Mouse (Mus musculus) embryonic facial prominence, embryonic 15.5 days (tissue): ENCODE measurements at regions not wholly inside any gene's neighbourhood (a gene's known extent, or its start where the extent isn't known, plus 50 kb on each side); places are given as distances from the start of the nearest gene placed in this dataset.

Source experiments
- ATAC-seq: fragments of 200-750 bp; cut with Nextera tagmentation; 2 replicates; pipeline ENCODE4 v1.8.0; 2017; ENCODE audit warnings: low read depth, moderate TSS enrichment; ENCODE audit not compliant: insufficient number of reproducible peaks, low FRiP score, low TSS enrichment
- H3K27ac ChIP-seq: fragments of 300-500 bp; sonication (generic); replicated peaks from 2 replicates; pipeline ENCODE4 v1.5.1; 2015; ENCODE audit warnings: mild to moderate bottlenecking, inconsistent platforms
- H3K27me3 ChIP-seq: fragments of 300-500 bp; sonication (generic); 2 replicates; pipeline ENCODE4 v1.6.1; 2015; ENCODE audit warnings: inconsistent platforms
- H3K36me3 ChIP-seq: fragments of 300-500 bp; sonication (generic); 2 replicates; pipeline ENCODE4 v1.6.1; 2015; ENCODE audit warnings: mild to moderate bottlenecking, inconsistent platforms
- H3K4me1 ChIP-seq: fragments of 300-500 bp; sonication (generic); 2 replicates; pipeline ENCODE4 v1.6.1; 2015; ENCODE audit warnings: inconsistent platforms
- H3K4me2 ChIP-seq: fragments of 300-500 bp; sonication (generic); replicated peaks from 2 replicates; pipeline ENCODE4 v1.6.1; 2015; ENCODE audit warnings: mild to moderate bottlenecking, inconsistent platforms
- H3K4me3 ChIP-seq: fragments of 300-500 bp; sonication (generic); replicated peaks from 2 replicates; pipeline ENCODE4 v1.5.1; 2015; ENCODE audit warnings: mild to moderate bottlenecking, inconsistent platforms
- H3K9ac ChIP-seq: fragments of 300-500 bp; sonication (generic); 2 replicates; pipeline ENCODE4 v1.6.1; 2015; ENCODE audit warnings: inconsistent platforms
- H3K9me3 ChIP-seq: fragments of 300-500 bp; sonication (generic); replicated peaks from 2 replicates; pipeline ENCODE4 v1.6.1; 2016; ENCODE audit warnings: inconsistent platforms
- WGBS: fragments of 180-500 bp; shearing (Covaris S2); methylation state at CpG from one replicate; pipeline ENCODE4 v1.1.7; 2015; 5-methylcytosine and 5-hydroxymethylcytosine counted together

DNA sequence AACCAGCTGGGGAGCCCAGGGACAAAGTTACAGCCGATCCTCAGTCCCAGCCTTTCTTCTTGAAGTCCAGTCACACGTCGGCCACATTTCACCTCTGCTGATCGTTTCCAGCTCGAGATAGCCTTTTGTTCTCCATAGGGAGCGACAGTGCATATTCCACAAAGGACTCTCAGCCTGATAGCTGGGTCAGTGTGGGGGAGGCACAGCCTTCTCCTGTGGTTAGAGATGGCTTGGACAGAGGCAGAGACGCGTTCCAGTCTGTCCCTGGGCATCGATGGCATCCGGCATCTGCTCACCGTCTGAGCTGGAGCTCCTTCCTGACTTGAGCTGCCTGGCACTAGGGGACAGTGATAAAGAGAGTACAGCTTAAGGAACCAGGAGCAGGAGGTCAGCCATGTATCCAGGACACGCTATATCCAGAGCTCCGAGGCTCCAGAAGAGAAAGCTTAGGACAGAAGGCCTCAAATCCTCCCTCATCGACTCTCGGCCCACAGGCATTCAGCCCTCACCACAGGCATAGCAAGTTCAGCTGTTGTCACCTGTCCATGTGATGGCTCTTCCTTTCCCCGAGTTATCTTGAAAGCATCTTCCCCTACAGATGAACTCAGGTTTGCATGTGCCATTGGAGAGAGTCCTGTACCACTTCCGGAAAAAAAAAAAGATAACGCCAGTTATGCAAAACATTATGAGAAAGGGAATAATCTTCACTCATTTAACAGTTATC lies 160.0 kb downstream of the Qrsl1 start:
- no peak overlapping the region for H3K27ac ChIP-seq
- H3K9me3 ChIP-seq, result no peaks in the 10 kb centered on the region
- no peak overlapping the region for H3K4me2 ChIP-seq
- no peaks in the 10 kb centered on the region for H3K27me3 ChIP-seq
- H3K4me1 ChIP-seq, result peaks cover 15% of the 10 kb centered on the region
- ATAC-seq, result no peak
- WGBS, result 67% methylated on average over 18 of the region's 18 CpGs
- H3K4me3 ChIP-seq, result no peak overlapping the region
- no peaks in the 10 kb centered on the region for H3K36me3 ChIP-seq
- no peak overlapping the region for H3K9ac ChIP-seq

DNA sequence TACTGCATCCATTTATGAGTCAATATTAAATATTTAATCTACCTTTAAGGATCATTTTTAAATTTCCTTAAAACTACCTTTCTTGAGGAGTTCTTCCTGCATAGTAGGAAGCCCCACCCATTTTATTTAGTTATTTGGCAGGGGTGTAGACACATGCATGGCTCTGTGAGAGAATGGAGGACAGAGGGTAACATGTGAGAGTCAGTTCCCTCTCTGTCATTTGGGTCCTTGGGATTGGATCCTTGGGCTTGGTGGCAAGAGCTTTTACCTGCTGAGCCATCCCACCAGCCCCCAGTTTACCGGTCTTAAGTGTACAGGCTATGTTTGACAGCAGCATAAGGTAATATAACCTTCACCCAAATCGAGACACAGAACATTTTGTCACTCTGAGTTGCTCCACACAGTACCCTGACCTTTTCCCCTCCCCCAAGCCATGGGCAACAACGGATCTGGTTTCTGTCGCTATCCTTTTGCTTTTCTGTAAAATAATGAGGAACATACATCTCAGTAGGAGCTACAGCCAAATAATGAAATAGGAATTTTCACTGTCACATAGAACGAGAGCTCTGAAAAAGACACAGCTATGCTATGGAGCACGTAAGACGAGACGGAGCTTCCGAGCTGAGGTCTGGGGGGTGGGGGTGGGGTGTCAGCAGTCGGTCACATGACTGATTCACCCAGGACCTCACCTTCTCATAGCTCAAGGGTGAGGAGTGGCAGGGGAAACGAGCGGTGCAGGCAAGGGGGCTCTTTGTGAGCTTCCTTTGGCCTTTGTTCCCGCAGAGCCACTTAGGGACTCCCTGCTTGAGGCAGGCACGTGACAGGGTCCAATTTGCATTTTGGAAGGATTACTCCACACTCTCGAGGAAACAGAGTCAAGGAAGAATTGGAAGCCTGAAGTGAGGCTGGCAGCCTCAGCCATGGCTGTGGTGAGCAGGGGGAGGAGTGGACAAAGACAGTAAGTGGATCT lies 159.2 kb downstream of the Qrsl1 start:
- peak overlapping the region; percentile 47 for H3K4me2 ChIP-seq
- peaks cover 15% of the 10 kb centered on the region for H3K4me1 ChIP-seq
- no peaks in the 10 kb centered on the region for H3K27me3 ChIP-seq
- no peaks in the 10 kb centered on the region for H3K9me3 ChIP-seq
- WGBS, result 5% methylated on average over 15 of the region's 15 CpGs
- H3K4me3 ChIP-seq, result peak overlapping the region; percentile 18
- peak overlapping the region; percentile 52 for H3K27ac ChIP-seq
- ATAC-seq, result peak; percentile 27; the same call in 1 of the 2 replicates
- H3K36me3 ChIP-seq, result no peaks in the 10 kb centered on the region
- H3K9ac ChIP-seq, result no peak overlapping the region

DNA sequence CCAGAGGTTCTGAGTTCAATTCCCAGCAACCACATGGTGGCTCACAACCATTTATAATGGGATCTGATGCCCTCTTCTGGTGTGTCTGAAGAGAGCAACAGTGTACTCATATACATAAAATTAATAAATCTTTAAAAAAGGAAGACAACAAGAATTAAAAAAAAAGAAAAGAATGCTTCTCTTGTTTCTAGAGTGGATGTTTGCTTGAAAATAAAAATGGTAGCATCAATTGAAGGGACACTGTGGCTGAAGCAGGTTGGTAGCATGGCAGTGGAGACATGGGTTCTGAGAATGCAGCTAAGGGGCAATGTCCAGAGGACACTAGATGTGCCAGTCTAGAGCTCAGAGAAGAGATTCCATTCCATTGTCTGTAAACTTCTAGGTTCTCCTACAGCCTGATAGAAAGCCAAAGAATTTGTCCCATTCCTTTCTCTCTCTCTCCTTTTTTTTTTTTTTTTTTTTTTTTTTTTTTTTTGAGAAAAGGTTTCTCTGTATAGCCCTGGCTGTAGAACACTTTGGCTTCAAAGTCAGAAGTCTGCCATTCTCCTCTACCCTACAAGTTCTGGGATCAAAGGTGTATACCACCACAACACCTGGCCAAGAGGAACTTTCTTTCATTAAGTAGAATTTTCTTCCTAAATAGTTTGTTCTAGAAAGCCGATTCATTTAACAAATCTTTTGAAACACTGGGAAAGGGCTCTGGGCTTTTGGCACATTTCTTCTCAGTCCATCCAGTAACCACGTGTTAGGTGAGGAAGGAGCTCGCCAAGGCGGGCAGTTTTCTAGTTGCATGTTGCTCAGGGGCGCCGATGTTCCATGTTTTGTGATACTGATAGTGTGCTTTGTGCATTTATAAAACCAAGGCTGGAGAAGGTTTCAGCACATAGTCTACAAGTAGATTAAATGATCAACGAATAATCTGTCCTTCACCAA lies 158.1 kb downstream of the Qrsl1 start:
- Histone ChIP-seq H3K9ac (no peak overlapping the region), H3K4me3 (no peak overlapping the region), H3K4me2 (peak overlapping the region; percentile 47; the same call in 1 of the 2 replicates), H3K27ac (no peak overlapping the region), H3K9me3 (no peaks in the 10 kb centered on the region), H3K27me3 (no peaks in the 10 kb centered on the region), H3K4me1 (peaks cover 15% of the 10 kb centered on the region), H3K36me3 (no peaks in the 10 kb centered on the region)
- WGBS, result 92% methylated on average over 7 of the region's 7 CpGs
- ATAC-seq, result no peak

DNA sequence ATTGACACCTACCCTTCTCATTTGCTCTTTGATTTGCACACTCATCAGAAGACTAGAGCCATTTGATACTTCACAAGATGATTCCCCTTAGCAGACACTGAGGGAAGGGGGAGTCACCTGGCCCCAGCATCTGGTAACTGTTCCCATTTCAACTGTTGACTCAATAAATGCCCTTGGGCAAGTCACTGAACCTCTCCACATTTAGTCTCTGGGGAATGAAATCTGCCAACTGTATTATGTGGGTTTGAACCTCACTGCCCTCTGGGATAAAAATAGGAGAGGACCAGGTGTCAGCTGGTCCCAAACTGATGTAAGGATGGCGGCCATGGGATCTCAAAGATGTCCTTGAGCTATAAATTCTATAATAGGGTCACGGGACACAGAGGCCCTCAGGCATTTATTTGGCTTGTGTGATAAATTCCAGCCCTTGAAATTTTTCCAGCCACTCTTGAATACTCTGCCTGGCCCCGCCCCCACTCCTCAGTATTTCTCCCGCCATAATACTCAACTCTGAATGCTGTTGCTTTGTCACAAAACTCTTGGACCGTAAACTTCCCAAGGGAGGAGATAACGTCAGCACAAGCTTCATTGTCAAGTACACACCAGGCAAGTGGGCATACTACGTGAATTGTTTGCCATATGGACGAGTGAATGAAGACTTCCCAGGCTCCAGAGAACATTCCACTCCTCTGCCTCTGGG lies 155.5 kb downstream of the Qrsl1 start:
- H3K4me2 ChIP-seq, result no peak overlapping the region
- ATAC-seq, result no peak
- WGBS, result 72% methylated on average over 8 of the region's 8 CpGs

DNA sequence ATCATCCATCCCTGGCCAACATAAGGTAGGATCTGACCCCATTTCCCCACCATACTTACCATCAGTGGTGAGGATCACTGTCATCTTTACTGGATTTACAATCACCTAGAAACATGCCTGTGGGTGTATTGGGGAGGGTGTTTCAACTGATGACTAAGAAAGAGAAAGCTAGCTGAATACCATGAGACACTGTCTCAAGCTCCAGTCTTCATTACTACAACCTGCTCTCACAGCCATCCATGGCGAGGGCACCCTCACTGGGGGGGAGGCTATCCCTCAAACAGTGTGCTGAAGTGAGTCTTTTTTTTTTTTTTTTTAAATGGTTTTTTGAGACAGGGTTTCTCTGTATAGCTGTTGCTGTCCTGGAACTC lies 154.9 kb downstream of the Qrsl1 start:
- H3K36me3 ChIP-seq, result no peaks in the 10 kb centered on the region
- WGBS, result 92% methylated on average over 1 of the region's 1 CpGs

More for the DNA sequence above, 155.5 kb downstream of the Qrsl1 start:
- Histone ChIP-seq H3K4me3 (no peak overlapping the region), H3K9me3 (no peaks in the 10 kb centered on the region), H3K27ac (no peak overlapping the region), H3K4me1 (peaks cover 9% of the 10 kb centered on the region), H3K36me3 (no peaks in the 10 kb centered on the region), H3K9ac (no peak overlapping the region), H3K27me3 (no peaks in the 10 kb centered on the region)

DNA sequence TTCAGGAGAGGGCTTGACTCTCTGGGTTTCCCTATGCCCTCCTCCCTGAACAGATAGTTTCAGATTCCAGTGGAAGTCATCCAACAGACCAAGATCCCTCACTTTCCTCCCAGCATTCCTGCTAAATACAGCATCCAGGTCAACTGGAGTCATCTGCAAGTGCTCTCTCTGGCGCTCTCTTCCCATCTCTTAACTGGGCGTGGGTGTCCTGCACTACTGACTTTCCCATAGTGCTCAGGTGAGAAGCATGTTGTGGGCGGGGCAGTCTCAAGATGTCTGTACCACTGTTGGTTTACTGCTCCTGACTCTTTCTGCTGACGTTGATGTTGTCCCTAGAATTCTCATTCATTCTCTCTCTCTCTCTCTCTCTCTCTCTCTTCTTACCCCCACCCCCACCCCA lies 154.0 kb downstream of the Qrsl1 start:
- 90% methylated on average over 4 of the region's 4 CpGs for WGBS
- ATAC-seq, result no peak
- Histone ChIP-seq H3K4me3 (no peak overlapping the region), H3K9ac (no peak overlapping the region), H3K27me3 (no peaks in the 10 kb centered on the region), H3K27ac (no peak overlapping the region), H3K4me1 (peaks cover 7% of the 10 kb centered on the region), H3K4me2 (no peak overlapping the region), H3K36me3 (no peaks in the 10 kb centered on the region), H3K9me3 (no peaks in the 10 kb centered on the region)

More for the DNA sequence above, 154.9 kb downstream of the Qrsl1 start:
- Histone ChIP-seq H3K27ac (no peak overlapping the region), H3K27me3 (no peaks in the 10 kb centered on the region), H3K9ac (no peak overlapping the region), H3K4me1 (peaks cover 9% of the 10 kb centered on the region), H3K4me2 (no peak overlapping the region), H3K4me3 (no peak overlapping the region), H3K9me3 (no peaks in the 10 kb centered on the region)
- no peak for ATAC-seq

DNA sequence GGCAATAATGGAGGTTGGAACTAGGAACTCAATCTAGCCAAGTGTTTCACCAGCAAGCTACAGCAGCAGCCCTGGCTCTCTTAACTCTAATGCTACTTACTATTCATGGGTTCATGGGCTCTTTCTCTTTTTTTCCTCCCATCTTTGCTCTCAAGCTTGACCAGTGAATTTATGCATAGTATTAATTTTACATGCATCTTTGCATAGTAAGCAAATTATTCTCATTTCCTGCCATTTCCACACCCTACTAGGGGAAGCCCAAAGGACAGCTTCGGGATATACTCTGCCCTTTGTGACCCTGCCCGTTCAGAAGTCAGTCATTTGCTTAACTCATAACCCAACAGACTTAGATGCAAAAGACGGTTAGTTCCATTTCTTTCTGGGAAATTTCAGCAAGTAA lies 153.2 kb downstream of the Qrsl1 start:
- H3K27me3 ChIP-seq, result no peaks in the 10 kb centered on the region
- no peak overlapping the region for H3K27ac ChIP-seq
- H3K4me2 ChIP-seq, result no peak overlapping the region
- H3K9ac ChIP-seq, result no peak overlapping the region
- 74% methylated on average over 3 of the region's 3 CpGs for WGBS
- no peaks in the 10 kb centered on the region for H3K9me3 ChIP-seq
- H3K4me3 ChIP-seq, result no peak overlapping the region
- 0 out of 2 replicates have a peak, but pooled peaks cover 3% of the 10 kb centered on the region for H3K4me1 ChIP-seq
- no peaks in the 10 kb centered on the region for H3K36me3 ChIP-seq
- no peak for ATAC-seq

DNA sequence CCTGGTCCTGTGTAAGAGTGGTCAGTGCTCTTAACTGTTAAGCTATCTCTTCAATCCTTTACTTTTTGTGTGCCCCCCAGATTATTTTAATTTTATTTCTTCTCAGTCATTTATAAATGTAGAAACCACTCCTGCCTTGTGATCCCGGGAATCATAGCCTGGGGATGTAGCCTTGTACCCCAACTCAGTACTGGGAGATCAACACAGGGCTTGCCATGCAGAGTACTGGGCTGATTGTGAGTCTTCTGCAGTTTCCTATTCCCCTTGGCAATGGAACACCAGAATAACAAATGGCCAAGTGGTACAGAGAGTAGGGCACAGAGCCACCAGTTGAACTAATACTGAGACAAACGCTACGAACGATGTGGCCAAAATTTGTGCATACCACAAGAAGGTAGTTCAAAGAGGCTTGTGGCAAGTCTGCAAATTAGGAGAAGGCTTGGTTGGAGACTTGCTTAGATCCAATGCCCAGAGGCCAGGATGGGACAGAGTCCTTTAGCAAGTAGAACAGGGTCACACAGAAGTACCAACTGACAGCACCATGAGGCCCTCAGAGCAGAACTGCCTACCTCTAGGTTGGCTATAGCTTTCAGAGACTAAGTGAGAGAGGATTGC lies 151.9 kb downstream of the Qrsl1 start:
- no peak for ATAC-seq
- no peak overlapping the region for H3K4me3 ChIP-seq
- no peaks in the 10 kb centered on the region for H3K36me3 ChIP-seq
- H3K27ac ChIP-seq, result no peak overlapping the region
- no peaks in the 10 kb centered on the region for H3K27me3 ChIP-seq
- no peaks in the 10 kb centered on the region for H3K9me3 ChIP-seq
- WGBS, result 87% methylated on average over 4 of the region's 4 CpGs
- 0 out of 2 replicates have a peak, but pooled peaks cover 3% of the 10 kb centered on the region for H3K4me1 ChIP-seq
- no peak overlapping the region for H3K9ac ChIP-seq
- H3K4me2 ChIP-seq, result no peak overlapping the region

DNA sequence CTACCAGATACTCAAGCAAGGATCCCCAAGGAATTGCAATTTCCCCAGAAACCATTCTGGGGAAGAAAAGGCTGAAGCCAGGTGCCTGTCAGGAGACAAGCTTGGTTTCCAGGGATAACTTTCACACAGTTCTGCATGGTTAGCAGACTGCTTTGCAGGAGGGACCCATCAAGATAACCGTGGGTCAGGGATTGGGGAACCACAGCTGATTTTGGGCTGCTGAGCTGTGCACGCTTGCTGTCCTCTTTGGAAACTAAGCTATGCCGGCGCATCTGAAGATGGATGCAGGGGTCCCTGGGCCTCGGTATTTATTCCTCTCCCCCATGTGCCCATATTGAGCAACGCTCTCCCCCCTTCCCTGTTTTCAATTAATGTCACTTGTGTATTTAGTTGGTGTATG lies 151.1 kb downstream of the Qrsl1 start:
- ATAC-seq, result no peak
- no peak overlapping the region for H3K27ac ChIP-seq
- H3K9me3 ChIP-seq, result no peaks in the 10 kb centered on the region
- 0 out of 2 replicates have a peak, but pooled peaks cover 3% of the 10 kb centered on the region for H3K4me1 ChIP-seq
- 57% methylated on average over 6 of the region's 6 CpGs for WGBS
- no peak overlapping the region for H3K4me3 ChIP-seq
- no peak overlapping the region for H3K4me2 ChIP-seq
- no peak overlapping the region for H3K9ac ChIP-seq
- no peaks in the 10 kb centered on the region for H3K27me3 ChIP-seq
- no peaks in the 10 kb centered on the region for H3K36me3 ChIP-seq

DNA sequence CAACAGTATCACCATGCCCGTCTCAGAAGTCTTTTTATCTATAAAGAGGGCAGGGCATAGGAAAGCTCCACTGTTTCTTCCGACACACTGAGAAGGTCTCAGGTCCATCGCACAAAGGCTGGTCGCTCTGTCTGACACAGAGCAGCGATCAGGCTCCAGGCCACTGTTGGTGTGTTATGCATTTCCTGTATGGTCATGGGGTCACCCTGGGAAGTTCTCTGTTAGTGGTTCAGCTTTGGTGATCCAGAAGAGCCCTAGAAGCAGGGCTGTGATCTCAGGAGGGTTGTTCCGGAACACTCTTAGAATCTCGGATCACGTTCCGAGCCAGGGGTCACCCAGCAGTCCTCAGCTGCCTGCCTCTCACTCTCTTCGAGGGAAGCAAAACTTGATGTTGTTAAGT lies 150.7 kb downstream of the Qrsl1 start:
- H3K4me1 ChIP-seq, result 0 out of 2 replicates have a peak, but pooled peaks cover 3% of the 10 kb centered on the region
- WGBS, result 62% methylated on average over 10 of the region's 10 CpGs
- no peak overlapping the region for H3K4me2 ChIP-seq
- H3K9me3 ChIP-seq, result no peaks in the 10 kb centered on the region
- ATAC-seq, result no peak
- H3K27me3 ChIP-seq, result no peaks in the 10 kb centered on the region
- no peak overlapping the region for H3K9ac ChIP-seq
- no peaks in the 10 kb centered on the region for H3K36me3 ChIP-seq
- no peak overlapping the region for H3K27ac ChIP-seq
- no peak overlapping the region for H3K4me3 ChIP-seq
